Mouse (Mus musculus): ENCODE measurements around the gene Rab6b.
A peak's percentile ranks its signal among the peaks of the same experiment; 100 is the strongest.
"Not testable (repeated sequence)": the region's sequence is repeated elsewhere in the genome, so short reads cannot be mapped to it uniquely, and the experiment has no call there.

Gene Rab6b

GRCm38 (mm10) chr9:103145351-103145750 is 33.8 kb downstream of the Rab6b start:
- no peak for DNase-seq (ENCODE audit: low spot score)

GRCm38 (mm10) chr9:103146257-103146656 is 34.7 kb downstream of the Rab6b start:
- no peak for DNase-seq (ENCODE audit: low spot score)

DNA sequence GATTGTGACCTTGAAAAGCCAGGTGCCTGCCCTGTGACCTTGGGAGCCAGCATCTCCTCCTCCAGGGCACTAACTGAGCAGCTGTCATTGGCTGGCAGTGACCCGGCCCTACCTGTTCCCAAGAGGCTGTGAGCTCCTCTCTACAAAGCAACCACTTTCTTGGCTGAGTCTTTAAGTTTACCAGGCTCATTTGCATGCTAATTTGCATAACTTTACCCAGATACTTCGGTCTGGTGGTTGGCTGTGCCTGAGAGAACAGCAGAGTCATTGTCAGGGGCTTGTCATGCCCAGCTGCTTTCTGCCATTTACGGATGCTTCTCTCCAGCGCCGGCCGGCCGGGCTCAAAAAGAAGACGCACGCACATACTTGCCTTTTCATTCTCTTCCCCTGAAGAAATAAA is 35.1 kb downstream of the Rab6b start:
- DNase-seq (ENCODE audit: low spot score): no peak

GRCm38 (mm10) chr9:103147103-103147502 is 35.5 kb downstream of the Rab6b start:
- DNase-seq (ENCODE audit: low spot score): no peak

DNA sequence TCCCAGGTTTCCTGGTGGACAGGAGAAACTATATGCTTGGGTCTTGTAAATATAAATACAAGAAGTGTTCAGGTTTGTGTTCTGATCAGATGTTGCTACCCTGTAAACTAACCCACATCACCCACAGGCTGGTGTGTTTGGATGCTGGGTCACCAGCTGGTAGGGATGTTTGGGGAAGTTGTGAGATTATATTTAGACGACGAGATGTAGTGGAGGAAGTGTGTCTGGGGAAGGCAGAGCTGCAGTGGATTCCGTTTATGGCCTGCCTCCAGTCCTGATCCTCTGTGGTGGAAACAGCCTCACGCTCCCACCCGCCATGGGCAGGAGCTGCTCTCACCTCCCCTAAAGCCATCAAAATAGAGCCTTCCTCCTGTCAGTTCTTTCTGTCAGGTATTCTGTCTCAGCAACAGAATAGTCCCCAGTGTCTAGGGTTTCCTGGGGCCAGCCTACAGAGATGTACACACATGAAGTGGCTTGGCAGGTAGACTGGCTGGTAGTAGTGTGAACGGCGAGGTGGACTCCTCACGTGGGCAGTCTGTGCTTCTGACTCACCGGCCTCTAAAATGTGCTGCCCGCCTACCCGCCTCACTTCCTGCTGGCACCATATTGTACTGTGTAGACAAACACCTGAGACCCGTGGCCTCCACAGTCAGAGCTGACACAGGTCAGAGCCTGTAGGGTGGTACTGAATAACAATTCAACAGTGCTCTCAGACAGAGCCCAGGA is 37.6 kb downstream of the Rab6b start:
- DNase-seq (ENCODE audit: low spot score): no peak

- DNase-seq (ENCODE audit: low spot score): no peak
Measured at GRCm38 (mm10) chr9:103153286-103153685, 41.7 kb downstream of the Rab6b start.

DNA sequence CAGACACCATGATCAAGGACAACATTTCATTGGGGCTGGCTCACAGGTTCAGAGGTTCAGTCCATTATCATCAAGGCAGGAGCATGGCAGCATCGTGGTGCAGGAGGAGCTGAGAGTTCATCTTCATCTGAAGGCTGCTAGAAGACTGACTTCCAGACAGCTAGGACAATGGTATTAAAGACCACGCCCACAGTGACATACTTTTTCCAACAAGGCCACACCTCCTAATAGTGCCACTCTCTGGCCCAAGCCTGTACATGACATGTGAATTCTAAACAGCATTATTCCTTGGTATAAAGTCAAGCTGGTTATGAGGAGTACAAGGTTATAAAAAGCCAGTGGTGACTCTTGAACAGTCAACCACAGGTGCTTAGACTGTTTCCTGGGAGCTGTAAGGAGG is 43.0 kb downstream of the Rab6b start:
- DNase-seq (ENCODE audit: low spot score): no peak

DNA sequence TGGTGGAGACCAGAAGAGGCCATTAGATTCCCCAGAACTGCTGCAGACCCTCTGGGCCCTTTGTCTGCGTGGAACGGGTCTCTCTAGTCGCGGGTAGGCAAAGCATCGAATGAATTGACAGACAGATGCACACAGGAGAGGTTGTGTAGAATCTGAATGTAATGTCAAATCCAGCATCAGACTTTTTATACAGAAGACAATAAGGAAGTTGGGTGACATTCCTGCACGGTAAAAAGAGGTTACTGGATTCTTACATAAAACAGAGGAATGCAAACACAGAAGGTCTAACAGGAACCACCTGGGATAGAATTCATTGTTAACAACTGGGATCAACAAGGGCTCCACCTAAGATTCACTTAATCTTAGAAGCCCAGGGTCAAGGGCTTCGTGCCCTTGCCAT is 43.6 kb downstream of the Rab6b start:
- not testable (repeated sequence) for DNase-seq (ENCODE audit: low spot score)

DNA sequence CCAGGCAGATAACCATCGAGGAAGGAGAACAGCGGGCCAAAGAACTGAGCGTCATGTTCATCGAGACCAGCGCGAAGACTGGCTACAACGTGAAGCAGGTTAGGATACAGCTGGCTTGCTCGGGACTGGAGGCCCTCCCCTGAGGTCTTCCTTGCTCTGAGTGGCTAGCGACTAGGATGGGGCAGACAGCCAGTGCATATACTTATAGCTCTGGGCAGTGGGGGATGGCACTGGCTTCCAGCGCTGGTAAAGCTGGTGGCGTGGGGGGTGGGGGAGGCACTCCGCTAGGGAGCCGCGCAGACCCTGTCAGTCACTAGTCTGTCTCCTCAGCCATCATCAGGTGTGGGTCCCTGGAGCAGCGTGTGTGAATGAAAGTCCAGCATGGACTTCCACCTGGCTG is 52.2 kb downstream of the Rab6b start:
- no peak for DNase-seq (ENCODE audit: low spot score)

GRCm38 (mm10) chr9:103168046-103168445 is 56.5 kb downstream of the Rab6b start:
- no peak for DNase-seq (ENCODE audit: low spot score)

DNA sequence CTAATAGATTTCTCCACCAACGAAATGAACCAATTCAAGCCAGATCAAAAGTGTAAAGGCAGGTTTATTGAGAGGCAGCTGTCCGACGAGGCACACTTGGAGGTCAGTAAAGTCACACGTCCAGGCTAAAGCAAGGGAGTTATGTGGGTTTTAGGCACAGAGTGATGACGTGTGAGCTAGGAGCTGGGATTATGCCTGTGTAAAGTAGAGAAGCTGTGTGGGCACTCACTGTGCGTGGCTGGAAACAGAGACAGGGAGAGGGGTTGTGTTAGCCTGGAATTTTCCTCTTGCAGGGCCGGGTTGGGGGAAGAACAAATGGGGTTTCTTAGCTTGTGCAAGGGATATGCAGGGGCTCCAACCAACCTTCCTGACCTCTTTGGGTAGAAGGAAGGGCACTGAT is 57.2 kb downstream of the Rab6b start:
- DNase-seq (ENCODE audit: low spot score): no peak

- DNase-seq (ENCODE audit: low spot score): peak; percentile 38
Measured at GRCm38 (mm10) chr9:103174771-103175519, 63.4 kb downstream of the Rab6b start.

- no peak for DNase-seq (ENCODE audit: low spot score)
Measured at GRCm38 (mm10) chr9:103175692-103176091, 64.1 kb downstream of the Rab6b start.

GRCm38 (mm10) chr9:103180303-103180702 is 68.7 kb downstream of the Rab6b start:
- DNase-seq (ENCODE audit: low spot score): no peak

DNA sequence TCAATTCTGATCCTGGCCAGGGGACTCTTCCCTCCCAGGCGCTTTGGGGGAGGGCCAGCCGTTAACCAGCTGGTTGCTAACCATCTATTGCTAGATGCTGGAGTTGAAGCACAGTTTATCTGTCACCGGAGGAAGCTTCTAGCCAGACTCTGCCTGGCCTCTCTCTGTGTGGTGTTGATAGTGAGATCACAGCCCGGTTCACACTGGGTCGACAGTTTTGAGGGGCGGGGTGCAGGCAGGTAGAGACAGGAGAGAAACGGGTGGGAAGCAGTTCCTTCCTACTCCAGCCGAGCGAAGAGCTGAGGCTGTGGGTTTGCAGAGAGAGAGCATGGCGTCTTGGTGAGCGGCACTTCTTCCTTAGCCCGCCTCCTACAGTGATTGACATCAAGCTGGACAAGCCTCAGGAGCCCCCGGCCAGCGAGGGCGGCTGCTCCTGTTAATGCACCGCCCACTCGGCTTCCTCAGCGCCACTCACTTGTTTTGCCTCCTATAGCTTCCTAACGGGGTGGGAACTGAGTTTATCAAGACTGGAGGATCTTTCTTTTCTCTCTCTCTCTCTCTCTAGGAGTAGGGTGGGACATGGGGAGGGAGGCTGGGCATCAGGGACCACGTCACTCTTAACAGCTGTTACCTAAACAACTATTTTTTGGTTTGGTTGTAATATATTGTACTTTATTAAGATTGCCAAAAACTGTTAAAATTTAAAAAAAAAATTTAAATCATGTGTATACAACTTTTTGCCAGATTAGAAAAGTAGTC is 69.4 kb downstream of the Rab6b start:
- peak; percentile 87 for DNase-seq (ENCODE audit: low spot score)

GRCm38 (mm10) chr9:103181886-103182285 is 70.3 kb downstream of the Rab6b start:
- DNase-seq (ENCODE audit: low spot score): no peak

DNA sequence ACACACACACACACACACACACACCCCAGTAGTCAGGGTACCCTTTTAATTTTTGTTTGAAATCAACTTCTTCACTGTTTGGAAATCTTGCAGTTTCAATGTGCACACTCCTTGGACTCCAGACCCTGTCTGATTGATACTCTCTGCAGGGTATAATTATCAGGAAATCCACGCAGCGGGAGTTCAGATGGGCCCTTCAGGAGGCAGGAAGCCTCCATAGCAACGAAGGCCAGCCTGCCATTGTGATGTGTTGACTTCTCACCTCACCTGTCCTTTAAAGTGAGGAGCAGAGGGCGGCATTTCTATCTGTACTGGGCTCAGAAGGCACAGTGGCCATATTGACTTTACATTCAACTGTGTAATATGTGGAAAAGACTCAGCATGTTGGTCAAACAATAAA is 73.3 kb downstream of the Rab6b start:
- no peak for DNase-seq (ENCODE audit: low spot score)

DNA sequence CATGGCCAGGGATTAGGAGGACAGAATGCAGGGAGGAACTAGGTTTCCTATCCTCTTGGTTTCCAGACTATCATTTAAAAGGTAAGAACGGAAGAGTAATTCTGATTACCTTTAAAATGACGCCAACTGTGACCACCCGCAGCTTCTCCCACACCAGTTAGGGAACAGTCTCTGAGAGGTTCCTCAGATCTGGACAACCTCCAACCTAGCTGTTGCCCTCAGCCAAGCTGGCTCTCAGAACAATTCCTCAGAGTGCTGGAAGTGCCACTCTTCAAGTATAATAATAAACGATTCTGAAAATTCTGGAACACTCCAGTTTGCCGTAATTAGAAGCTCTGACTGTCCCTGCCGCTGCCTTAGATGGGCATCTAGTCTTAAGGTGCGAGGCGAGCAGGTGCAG is 74.4 kb downstream of the Rab6b start:
- no peak for DNase-seq (ENCODE audit: low spot score)

DNA sequence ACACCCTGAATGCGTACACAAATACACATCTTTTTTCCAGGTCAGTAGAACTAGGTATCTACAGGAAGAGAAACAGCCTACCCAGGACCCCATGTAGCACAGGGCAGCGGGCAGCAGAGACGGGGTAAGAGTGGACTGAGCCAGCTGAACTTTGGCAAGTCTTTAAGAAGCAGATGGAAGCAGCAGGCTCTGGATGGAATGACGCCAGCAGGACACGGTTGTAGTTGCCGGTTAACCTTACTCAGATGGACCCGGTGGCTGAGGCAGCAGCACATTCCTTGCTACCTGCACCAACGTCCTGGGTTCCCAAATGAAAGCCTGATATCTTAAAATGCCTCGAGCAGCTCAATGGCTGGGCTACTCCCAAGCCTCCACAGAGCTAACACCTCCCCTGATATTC is 75.2 kb downstream of the Rab6b start:
- DNase-seq (ENCODE audit: low spot score): no peak

DNA sequence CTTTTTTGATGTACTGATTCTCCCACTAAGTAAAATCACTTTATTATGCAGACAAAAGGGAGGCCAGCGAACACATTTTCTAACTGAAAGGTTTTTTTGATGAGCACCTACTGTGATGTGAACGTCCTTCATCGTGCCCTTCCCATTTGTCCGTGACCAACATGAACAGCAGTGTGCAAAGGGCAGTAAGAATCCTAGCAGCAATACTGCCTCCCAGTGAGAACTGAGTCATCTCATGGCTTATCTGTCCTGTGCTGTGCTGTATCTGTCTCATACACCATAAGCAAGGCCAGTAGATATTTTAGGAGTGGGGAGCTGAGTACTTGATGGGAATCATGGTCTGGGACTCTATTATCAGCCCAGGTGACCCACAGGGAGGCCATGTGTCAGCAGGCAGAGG is 76.8 kb downstream of the Rab6b start:
- no peak for DNase-seq (ENCODE audit: low spot score)

- peak; percentile 92 for DNase-seq (ENCODE audit: low spot score)
Measured at GRCm38 (mm10) chr9:103201561-103202260, 90.1 kb downstream of the Rab6b start, which contains the start of gene Srprb. Gene Srprb (minus strand): TSS chr9:103202137.

DNA sequence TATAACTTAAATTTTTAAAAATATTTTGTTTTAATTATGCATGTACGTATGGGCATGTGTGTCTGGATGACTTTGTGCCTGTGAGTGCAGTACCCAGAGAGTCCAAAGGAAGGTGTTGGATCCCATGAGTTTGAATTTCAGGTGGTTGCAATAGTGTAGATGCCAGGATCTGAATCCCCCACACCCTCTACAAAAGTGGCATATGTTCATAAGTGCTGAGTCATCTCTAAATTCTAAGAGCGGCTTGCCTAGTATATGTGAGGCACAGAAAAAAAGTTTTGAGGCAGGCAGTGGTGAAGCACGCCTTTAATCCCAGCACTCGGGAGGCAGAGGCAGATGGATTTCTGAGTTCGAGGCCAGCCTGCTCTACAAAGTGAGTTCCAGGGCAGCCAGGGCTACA is 94.2 kb downstream of the Rab6b start:
- peak; percentile 17 for DNase-seq (ENCODE audit: low spot score)

Measured in yolk sac, embryonic 10.5 days (tissue).